Mouse (Mus musculus) testis, postnatal 10 days (tissue): ENCODE measurements around the gene Gm4175.
"Not testable (repeated sequence)": the region's sequence is repeated elsewhere in the genome, so short reads cannot be mapped to it uniquely, and the experiment has no call there.

Source experiments
- DNase-seq: peaks from one replicate; pipeline ENCODE4 v3.0.0; 2021; ENCODE audit warnings: low spot score

Gm4175 gene

DNA sequence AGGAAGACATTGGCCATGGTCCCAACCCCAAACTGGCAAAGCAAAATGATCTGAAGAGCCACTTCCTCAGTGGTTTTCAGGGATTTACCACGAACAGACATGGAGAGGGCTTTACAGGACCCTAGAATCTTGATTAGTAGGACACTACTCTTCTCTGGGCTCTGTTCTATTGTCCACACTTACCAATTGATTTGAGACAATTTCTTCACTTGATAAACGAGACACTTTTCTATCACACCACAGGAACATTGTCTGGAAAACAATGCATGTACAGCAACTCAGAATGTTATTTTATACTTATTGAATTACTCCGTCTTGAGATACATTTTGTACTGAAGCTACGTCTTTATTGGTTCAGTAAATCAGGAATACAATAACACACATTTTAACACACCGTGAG lies at the start of gene Gm4175:
Gm4175 (minus strand) TSS at position 101 of the 400 bp plus-strand sequence.
- not testable (repeated sequence) for DNase-seq

DNA sequence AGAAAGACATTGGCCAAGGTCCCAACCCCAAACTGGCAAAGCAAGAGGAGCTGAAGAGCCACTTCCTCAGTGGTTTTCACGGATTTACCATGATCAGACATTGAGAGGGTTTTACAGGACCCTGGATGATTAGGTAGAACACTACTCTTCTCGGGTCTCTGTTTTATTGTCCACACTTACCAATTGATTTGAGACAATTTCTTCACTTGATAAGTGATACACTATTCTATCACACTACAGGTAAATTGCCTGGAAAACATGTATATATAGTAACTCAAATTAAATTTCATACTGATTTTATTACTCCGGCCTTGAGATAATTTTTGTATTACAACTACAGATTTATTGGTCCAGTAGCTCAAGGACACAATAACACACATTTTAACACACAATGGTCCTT lies 35.4 kb upstream of the Gm4175 start, which contains the start of gene Gm4177:
Gm4177 (minus strand) TSS at position 101 of the 400 bp plus-strand sequence.
- DNase-seq, result not testable (repeated sequence)
